Mouse (Mus musculus) lung, adult 2 months (tissue): ENCODE results near the gene S100z.

Experiments
- CTCF ChIP-seq: fragments of 200-500 bp; IDR thresholded peaks from 2 replicates; pipeline ENCODE4 v1.5.1; 2011; ENCODE audit warnings: mild to moderate bottlenecking, low read length, control low read depth; ENCODE audit not compliant: insufficient read depth
- POLR2A ChIP-seq: fragments of 200-500 bp; IDR thresholded peaks from 2 replicates; pipeline ENCODE4 v1.6.1; 2011; ENCODE audit warnings: low read depth, mild to moderate bottlenecking, control low read depth, low read length, borderline replicate concordance; ENCODE audit errors: extremely low read depth

- TF ChIP-seq CTCF (no peak), POLR2A (no peak)
Observed at GRCm38 (mm10) chr13:95522176-95522575, 43.7 kb upstream of the S100z start.
